Mouse (Mus musculus): ENCODE data around the gene Dlgap1.

The Dlgap1 gene

DNA sequence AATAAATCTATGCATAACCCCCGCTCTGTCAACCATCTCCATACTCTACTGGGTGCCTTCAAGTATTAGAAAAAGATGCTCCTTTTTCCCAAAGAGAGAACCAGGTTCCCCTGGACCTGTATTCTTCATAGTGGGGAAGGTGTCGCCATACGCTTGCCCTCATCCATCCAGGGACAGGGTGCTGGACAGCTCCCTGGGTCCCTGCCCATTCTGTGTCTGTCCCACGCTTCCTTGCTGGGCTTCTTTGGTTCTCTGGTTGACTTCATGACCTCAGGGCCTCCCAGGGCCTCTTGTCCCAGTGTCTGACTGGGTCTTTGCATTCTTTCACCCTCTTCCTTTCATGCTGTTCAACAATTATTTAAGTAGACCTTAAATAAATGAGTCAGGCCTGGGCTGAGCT is 677.8 kb downstream of the Dlgap1 start:
- no peak for DNase-seq

GRCm38 (mm10) chr17:70661382-70661781 is 692.5 kb downstream of the Dlgap1 start:
- DNase-seq, result no peak

DNA sequence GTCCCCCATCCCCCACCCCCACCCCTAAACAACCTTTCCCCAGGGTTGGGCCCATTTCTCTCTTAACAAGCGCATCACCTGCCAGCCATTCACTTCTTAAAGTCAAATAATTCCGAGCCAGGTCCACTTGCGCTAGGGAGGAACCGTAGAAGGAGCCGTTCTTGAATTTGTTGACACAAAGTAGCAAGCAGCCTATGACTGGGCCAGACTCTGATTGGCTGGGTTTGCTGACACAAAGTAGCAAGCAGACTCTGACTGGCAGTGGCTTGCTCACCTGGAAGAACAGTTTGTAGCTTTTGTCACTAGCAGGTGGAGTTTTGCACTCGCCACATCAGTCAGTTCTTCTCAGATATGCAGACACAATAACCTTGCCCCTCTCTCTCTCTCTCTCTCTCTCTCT is 695.1 kb downstream of the Dlgap1 start:
- no peak for DNase-seq

DNA sequence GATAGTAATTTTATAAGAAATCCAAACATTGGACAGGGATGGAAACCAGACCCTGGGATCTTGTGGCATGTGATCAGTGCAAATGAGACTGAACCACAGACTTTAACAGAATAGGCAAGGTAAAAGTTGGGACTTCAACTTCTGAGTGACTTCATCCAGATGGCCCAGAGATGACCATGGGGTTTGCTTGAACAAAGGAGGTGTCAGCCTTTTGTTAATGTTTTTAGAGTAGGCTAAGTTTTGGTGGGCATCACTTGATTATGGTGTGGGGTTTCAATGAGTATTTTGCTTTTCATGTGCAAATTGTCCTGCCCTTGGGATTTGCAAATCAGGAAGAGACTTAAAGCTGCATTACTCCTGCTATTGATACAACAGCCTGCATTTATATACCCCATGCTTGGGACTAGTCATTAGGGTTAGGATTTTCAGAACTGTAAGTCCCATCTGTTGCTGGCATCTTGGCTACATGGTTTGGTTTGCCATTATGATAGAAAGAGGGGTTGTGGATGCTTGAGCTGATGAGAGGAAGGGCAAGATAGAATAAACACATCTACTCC is 695.7 kb downstream of the Dlgap1 start:
- DNase-seq, result no peak

DNA sequence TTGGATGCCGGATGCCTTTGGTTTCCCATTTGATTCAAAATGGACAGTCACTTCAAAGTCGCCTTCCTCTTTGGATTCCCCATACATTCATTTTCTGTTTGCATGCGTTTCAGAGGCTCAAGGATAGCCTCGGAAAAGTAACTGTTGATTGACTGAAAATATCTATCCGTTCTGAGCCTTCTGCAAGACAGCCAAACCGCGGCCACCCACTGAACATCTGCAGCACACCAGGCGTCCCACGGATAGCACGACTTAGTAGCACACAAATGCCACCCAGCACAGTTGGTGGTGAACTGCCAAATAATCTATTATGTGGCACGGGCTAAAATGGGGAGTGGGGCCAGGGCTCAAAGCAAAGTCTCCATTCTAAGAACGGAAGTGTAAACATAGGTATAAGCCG is 705.1 kb downstream of the Dlgap1 start:
- DNase-seq, result no peak

- DNase-seq, result no peak
Observed at GRCm38 (mm10) chr17:70676522-70676921, 707.6 kb downstream of the Dlgap1 start.

- DNase-seq, result peak; percentile 80
Observed at GRCm38 (mm10) chr17:70683561-70684167, 714.8 kb downstream of the Dlgap1 start.

- DNase-seq, result no peak
Observed at GRCm38 (mm10) chr17:70690174-70690573, 721.3 kb downstream of the Dlgap1 start.

DNA sequence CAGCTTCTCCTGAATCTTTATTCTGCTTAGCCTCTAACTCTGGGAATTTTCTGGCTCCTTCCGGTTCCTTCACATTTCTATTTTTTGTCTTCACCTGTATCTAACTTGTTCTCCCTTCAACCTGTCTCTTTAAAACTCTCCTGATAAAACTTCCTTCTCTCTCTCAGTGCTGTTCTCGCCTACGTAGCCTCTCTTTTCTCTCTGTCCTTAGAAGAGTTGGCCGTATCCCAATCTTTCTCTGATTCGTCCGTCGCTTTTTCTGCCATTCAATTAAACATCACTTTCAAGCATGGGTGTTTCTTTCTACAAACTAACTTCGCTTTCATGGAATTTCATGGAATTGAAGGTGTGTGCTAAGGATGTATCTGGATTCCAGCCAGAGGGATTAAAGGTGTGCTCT is 721.7 kb downstream of the Dlgap1 start:
- no peak for DNase-seq

DNA sequence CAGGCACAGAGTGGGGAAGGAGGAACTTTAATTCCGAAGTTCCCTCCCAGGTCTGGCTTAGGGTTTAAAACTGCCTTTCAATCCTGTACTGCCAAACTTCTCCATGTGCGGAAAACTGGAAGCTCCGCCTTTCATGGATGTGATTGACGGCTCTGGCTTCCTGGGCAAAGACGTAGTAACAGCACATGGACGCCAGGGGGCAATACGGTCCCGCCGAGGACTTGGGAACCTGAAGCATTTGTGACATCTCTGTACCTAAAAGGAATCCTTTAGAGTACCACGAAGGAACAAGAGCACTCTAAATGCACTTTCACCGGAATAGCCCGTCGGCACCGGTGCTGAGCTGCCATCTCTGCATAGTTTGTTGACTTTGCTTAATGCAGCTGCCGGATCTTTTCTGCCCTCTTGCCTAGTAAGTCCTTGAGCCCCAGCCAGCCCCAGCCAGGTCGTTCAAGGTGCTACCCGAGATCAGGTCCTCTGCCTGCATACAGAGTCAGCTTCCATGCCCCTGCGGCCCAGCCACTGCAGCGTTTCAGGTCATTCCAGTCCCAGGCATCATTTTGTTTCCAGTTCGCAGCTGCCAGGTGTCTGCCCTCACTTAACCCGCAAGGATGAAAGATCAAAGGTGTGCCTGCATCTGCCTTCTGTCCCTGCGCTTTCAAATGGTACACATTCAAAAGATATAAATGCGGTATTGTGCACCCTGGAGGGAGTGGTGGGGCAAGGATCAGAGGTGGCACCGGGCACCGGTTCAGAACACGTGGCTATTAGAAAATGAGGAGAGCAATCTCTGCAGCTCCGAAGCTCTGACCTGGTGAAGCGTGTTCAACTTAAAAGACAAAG is 738.3 kb downstream of the Dlgap1 start:
- peak; percentile 88 for DNase-seq

- DNase-seq, result no peak
Observed at GRCm38 (mm10) chr17:70707819-70708140, 738.9 kb downstream of the Dlgap1 start.

GRCm38 (mm10) chr17:70709545-70709944 is 740.7 kb downstream of the Dlgap1 start:
- DNase-seq, result no peak

DNA sequence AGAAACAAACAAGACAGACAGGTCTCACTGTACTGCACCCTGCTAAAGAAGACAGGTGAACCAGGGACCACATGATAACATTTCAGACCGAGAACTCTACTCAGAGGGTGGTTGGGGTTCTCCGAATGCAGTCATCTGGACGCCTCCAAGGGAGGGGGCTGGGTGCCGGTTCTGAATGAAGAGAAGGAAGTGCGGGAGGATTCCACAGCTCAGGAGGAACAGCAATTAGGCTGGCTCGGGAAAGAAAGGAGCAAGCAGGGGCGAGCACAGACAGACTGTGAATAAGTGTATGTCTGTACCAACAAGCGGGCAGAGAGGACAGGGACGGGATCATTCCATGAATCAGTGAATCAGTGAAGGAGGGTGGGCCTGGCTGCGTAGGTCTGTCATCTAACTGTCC is 744.6 kb downstream of the Dlgap1 start:
- DNase-seq, result no peak

DNA sequence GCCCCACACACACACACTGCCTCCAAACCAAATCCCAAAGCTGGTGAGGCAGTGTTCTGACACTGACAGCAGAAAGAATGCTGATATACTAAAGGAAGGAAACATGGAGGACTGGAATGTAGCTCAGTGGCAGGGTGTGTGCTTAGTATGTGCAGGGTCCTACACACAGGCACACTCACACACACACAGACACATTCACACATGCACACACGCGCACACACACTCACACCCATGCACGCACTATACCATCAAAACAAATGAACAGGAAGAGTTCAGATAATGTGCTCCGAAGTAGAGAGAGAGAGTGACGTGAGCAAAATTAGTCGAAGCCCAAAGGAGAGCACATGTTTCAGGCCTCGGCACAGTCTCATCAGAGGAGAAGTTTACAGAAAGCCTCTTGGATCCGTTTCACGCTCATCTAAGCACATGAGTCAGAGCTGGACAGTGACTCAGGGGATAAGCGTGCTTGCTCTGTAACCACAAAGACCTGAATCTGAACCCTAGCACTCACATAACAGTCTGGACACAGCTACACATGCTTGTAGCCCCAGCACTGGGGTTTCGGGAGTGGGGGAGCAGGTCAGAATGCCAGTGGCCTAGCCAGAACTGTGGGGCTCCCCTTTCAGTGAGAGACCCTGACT is 750.9 kb downstream of the Dlgap1 start:
- peak; percentile 16 for DNase-seq

DNA sequence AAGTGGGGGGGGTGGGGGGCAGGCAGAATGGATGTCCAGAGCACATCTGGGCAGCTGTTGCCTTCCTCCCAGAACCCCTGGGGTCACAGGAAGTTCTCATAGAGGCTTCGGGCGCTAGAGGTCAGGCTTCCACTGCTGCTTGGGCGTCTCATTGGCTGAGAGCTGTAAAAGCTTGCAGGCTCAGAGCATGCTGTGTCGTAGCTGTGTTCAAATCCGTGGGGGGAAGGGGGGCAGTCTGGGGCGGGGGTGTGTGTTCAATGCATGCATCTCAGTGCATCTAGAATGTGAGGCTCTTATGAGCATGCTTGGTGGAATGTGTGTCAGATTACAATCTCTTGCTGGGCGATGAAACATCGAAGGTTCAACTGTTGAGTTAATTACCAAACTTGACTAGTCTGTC is 751.9 kb downstream of the Dlgap1 start:
- peak; percentile 22 for DNase-seq

DNA sequence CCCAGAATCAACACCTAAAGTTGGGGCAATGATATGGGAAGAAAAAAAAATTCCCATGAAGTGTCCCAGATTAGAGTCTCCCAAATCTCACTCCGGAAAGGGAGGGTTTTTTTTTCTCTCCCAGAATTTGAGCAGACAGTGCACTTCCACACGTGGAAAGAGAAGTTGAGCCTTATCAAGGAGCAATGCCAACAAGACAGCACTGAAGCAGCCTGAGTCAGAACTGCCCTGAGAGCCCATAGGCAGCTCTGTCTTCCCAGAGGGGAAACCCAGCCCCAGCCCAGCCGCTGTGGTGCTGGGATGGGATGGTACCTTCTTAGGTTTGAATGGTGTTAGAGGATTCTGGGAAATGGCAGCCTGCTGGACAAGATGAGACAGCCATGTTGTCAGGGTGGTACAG is 753.3 kb downstream of the Dlgap1 start:
- DNase-seq, result no peak

DNA sequence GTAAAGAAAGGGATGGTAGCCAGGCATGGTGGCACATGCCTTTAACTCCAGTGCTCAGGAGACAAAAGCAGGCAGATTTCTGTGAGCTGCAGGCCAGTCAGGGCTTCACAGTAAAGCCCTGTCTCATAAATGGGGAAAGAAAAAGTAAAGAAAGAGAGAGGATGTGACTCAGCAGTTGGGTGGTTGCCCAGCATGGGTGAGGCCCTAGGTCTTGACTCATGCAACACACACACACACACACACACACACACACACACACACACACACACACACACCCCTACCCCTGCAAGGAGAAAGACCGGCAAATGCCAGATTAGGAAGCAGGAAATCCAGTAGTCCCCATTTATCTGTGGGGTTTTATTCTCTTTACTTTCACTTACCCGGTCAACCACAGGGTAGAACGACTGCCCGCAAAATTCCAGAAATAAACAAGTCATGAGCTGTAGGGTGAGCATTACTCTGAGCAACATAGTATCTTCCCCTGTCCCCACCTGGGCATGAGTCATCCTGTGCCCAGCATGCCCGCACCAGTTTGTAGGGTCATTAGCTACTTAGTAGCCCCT is 759.9 kb downstream of the Dlgap1 start:
- peak; percentile 83 for DNase-seq

GRCm38 (mm10) chr17:70734728-70735127 is 765.9 kb downstream of the Dlgap1 start:
- DNase-seq, result no peak

DNA sequence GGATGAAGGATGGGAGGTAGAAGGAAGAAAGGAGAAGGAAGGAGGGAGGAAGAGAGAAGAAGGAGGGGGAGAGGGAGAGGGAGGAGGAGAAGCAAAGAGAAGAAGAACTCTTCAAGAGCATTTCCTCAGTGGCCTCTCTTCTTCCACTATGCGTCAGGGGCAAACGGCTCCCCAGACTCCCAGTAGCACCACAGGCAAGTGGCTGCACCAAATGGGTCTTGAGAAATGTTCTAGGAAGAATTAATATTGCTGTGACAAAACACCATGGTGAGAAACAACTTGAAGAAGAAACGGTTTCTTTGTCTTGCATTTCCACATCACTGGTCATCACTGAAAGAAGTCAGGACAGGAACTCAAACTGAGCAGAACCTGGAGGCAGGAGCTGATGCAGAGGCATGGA is 766.5 kb downstream of the Dlgap1 start:
- no peak for DNase-seq

DNA sequence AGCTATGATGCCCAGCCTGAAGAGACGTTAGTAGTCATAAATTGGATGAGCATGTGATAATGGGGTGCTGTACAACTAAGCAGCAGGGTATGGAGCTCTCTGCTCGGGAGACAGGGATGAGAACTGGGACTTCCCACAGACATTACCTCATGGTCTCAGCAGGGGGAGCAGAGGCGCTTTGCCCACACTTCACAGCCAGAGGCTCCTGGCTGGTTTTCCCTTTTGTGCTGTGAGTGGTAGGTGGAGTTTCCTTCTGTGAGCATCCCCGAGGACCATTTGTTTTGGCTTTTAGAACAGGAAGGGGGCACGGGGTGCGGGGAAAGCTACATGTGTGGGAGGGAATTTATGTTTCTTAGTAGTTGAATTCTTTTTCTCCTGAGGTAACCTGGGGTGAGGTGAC is 768.6 kb downstream of the Dlgap1 start:
- DNase-seq, result peak; percentile 89

GRCm38 (mm10) chr17:70738168-70738854 is 769.4 kb downstream of the Dlgap1 start:
- DNase-seq, result peak; percentile 97

DNA sequence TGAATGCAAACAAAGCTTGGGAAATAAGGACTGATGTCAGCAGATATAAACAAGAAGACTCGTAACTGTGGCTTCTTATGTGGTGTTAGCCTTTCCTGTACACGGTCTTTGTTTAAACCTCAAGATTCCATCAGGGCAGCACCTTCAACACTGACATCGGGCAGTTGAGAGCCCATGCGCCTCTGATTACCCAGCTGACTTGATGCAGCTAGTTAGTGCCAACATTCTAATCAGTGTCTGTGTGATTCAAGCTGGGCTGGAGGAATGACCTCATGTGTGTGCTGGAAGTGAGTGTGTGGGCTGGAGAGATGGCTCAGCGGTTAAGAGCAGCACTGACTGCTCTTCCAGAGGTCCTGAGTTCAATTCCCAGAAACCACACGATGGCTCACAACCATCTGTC is 770.5 kb downstream of the Dlgap1 start:
- no peak for DNase-seq

DNA sequence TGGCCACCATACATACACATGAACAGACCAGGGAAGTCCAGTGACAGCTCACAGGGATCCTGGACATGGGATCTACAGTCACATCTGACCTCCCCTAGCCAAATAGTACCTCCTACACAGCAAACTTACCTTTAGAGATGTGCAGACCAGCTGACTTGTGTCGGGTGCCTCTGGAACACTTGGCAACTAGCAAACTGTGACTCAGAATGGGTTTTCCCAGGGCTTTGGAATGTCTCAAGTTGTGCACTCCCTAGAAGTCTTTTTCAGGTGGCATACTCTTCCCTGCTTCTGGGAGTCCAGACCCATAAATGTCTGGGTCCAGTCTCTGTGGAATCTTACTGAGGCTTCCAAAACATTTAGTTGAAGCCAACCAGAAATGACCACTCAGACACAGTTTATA is 772.8 kb downstream of the Dlgap1 start:
- DNase-seq, result no peak
